Mouse (Mus musculus) CD4-positive, CD25-positive, alpha-beta regulatory T cell (primary cell): Measurements from ENCODE around the gene Gskip. TPM values are rescaled to one million over a fixed set of nuclear protein-coding genes. Genes with fewer than 3 reads are reported as not detected.

Experiments
- polyA plus RNA-seq: library from polyadenylated mRNA; unstranded; fragments of 100-300 nt; shearing (Covaris generic); gene quantifications from one replicate; pipeline ENCODE4 v1.2.1, GENCODE M21; 2017

The Gskip gene
- 41.6 TPM for polyA plus RNA-seq

GRCm38 (mm10) chr12:105683933-105684901 lies at the start of gene Gskip:
Gene Gskip, plus strand, starts transcription at chr12:105684829.

GRCm38 (mm10) chr12:105685001-105685691 lies 517 bp downstream of the Gskip start, which contains the start of gene Atg2b:
Gene Atg2b, minus strand, starts transcription at chr12:105685211.

GRCm38 (mm10) chr12:105705799-105706487 lies 21.3 kb downstream of the Gskip start, which contains the start of gene Ak7:
Gene Ak7, plus strand, starts transcription at chr12:105705976.

Other genes starting within 250 kb of the Gskip start
- gene D430019H16Rik, start 231.0 kb upstream of the Gskip start, polyA plus RNA-seq = 0.28 TPM
- not detected for gene Bdkrb2, start 121.6 kb upstream of the Gskip start, polyA plus RNA-seq
- 0.22 TPM for gene Bdkrb1, start 81.7 kb upstream of the Gskip start, polyA plus RNA-seq
- gene Atg2b, start 382 bp downstream of the Gskip start, polyA plus RNA-seq = 23.0 TPM
- 0.61 TPM for gene Ak7, start 21.1 kb downstream of the Gskip start, polyA plus RNA-seq
- 252 TPM for gene Papola, start 99.9 kb downstream of the Gskip start, polyA plus RNA-seq